Mouse (Mus musculus): ENCODE measurements at regions not wholly inside any gene's neighbourhood (a gene's known extent, or its start where the extent isn't known, plus 50 kb on each side); places are given as distances from the start of the nearest gene placed in this dataset.

GRCm38 (mm10) chr13:32480029-32480428 lies 141.5 kb upstream of the Gmds start:
- H3K27me3 ChIP-seq (replicated peaks; ENCODE audit: insufficient read depth, low read length), result no peaks in the 10 kb centered on the region
- H3K36me3 ChIP-seq (ENCODE audit: insufficient read depth, low read length), result no peaks in the 10 kb centered on the region
- H3K4me1 ChIP-seq (ENCODE audit: insufficient read depth, low read depth, low read length), result no peaks in the 10 kb centered on the region
- H3K4me3 ChIP-seq (ENCODE audit: low read depth, low read length), result no peak overlapping the region
- H3K27ac ChIP-seq (ENCODE audit: low read length), result no peak overlapping the region
- no peak overlapping the region for H3K9ac ChIP-seq (replicated peaks; ENCODE audit: low read depth)
- no peak for ATAC-seq
- DNase-seq (ENCODE audit: low spot score), result peak; percentile 28
- TF ChIP-seq EP300 (IDR thresholded peaks at IDR 0.05) (no peak), CTCF (IDR thresholded peaks at IDR 0.05) (no peak)
- 25% methylated on average over 4 of the region's 4 CpGs for WGBS
- H3K9me3 ChIP-seq (ENCODE audit: low read length), result no peaks in the 10 kb centered on the region
- no peak overlapping the region for H3K4me2 ChIP-seq (replicated peaks; ENCODE audit: low read depth, low read length)

GRCm38 (mm10) chr13:32479118-32479818 lies 140.7 kb upstream of the Gmds start:
- H3K27ac ChIP-seq (ENCODE audit: low read length), result no peak overlapping the region
- H3K9ac ChIP-seq (replicated peaks; ENCODE audit: low read depth), result no peak overlapping the region
- 69% methylated on average over 8 of the region's 8 CpGs for WGBS
- H3K9me3 ChIP-seq (ENCODE audit: low read length), result no peaks in the 10 kb centered on the region
- peak; percentile 29 for DNase-seq (ENCODE audit: low spot score)
- TF ChIP-seq EP300 (IDR thresholded peaks at IDR 0.05), result no peak
- TF ChIP-seq CTCF (IDR thresholded peaks at IDR 0.05), result no peak
- peak; percentile 66 for ATAC-seq
- H3K36me3 ChIP-seq (ENCODE audit: insufficient read depth, low read length), result no peaks in the 10 kb centered on the region
- no peak overlapping the region for H3K4me3 ChIP-seq (ENCODE audit: low read depth, low read length)
- H3K4me1 ChIP-seq (ENCODE audit: insufficient read depth, low read depth, low read length), result no peaks in the 10 kb centered on the region
- no peak overlapping the region for H3K4me2 ChIP-seq (replicated peaks; ENCODE audit: low read depth, low read length)
- no peaks in the 10 kb centered on the region for H3K27me3 ChIP-seq (replicated peaks; ENCODE audit: insufficient read depth, low read length)

GRCm38 (mm10) chr13:32465787-32466186 lies 127.2 kb upstream of the Gmds start:
- Histone ChIP-seq H3K4me3 (ENCODE audit: low read depth, low read length) (no peak overlapping the region), H3K36me3 (ENCODE audit: insufficient read depth, low read length) (no peaks in the 10 kb centered on the region), H3K4me1 (ENCODE audit: insufficient read depth, low read depth, low read length) (no peaks in the 10 kb centered on the region), H3K27ac (ENCODE audit: low read length) (no peak overlapping the region), H3K9me3 (ENCODE audit: low read length) (no peaks in the 10 kb centered on the region), H3K27me3 (replicated peaks; ENCODE audit: insufficient read depth, low read length) (no peaks in the 10 kb centered on the region), H3K4me2 (replicated peaks; ENCODE audit: low read depth, low read length) (no peak overlapping the region), H3K9ac (replicated peaks; ENCODE audit: low read depth) (no peak overlapping the region)
- DNase-seq (ENCODE audit: low spot score), result no peak
- 42% methylated on average over 5 of the region's 5 CpGs for WGBS
- no peak for TF ChIP-seq EP300 (IDR thresholded peaks at IDR 0.05)
- no peak for TF ChIP-seq CTCF (IDR thresholded peaks at IDR 0.05)
- ATAC-seq, result no peak

GRCm38 (mm10) chr13:32465041-32465682 lies 126.6 kb upstream of the Gmds start:
- no peaks in the 10 kb centered on the region for H3K36me3 ChIP-seq (ENCODE audit: insufficient read depth, low read length)
- H3K4me2 ChIP-seq (replicated peaks; ENCODE audit: low read depth, low read length), result no peak overlapping the region
- ATAC-seq, result peak; percentile 84
- H3K27ac ChIP-seq (ENCODE audit: low read length), result no peak overlapping the region
- H3K4me1 ChIP-seq (ENCODE audit: insufficient read depth, low read depth, low read length), result no peaks in the 10 kb centered on the region
- H3K9ac ChIP-seq (replicated peaks; ENCODE audit: low read depth), result no peak overlapping the region
- TF ChIP-seq CTCF (IDR thresholded peaks at IDR 0.05) (no peak), EP300 (IDR thresholded peaks at IDR 0.05) (no peak; the same call in 1 of the 2 replicates)
- 76% methylated on average over 6 of the region's 6 CpGs for WGBS
- no peaks in the 10 kb centered on the region for H3K27me3 ChIP-seq (replicated peaks; ENCODE audit: insufficient read depth, low read length)
- peak; percentile 65 for DNase-seq (ENCODE audit: low spot score)
- no peak overlapping the region for H3K4me3 ChIP-seq (ENCODE audit: low read depth, low read length)
- no peaks in the 10 kb centered on the region for H3K9me3 ChIP-seq (ENCODE audit: low read length)

- Histone ChIP-seq H3K27me3 (replicated peaks; ENCODE audit: insufficient read depth, low read length) (no peaks in the 10 kb centered on the region), H3K36me3 (ENCODE audit: insufficient read depth, low read length) (no peaks in the 10 kb centered on the region), H3K27ac (ENCODE audit: low read length) (no peak overlapping the region), H3K4me2 (replicated peaks; ENCODE audit: low read depth, low read length) (no peak overlapping the region), H3K4me1 (ENCODE audit: insufficient read depth, low read depth, low read length) (no peaks in the 10 kb centered on the region), H3K9me3 (ENCODE audit: low read length) (no peaks in the 10 kb centered on the region), H3K4me3 (ENCODE audit: low read depth, low read length) (no peak overlapping the region), H3K9ac (replicated peaks; ENCODE audit: low read depth) (no peak overlapping the region)
- TF ChIP-seq EP300 (IDR thresholded peaks at IDR 0.05), result no peak
- no peak for TF ChIP-seq CTCF (IDR thresholded peaks at IDR 0.05)
- ATAC-seq, result no peak
- WGBS, result 52% methylated on average over 11 of the region's 11 CpGs
- no peak for DNase-seq (ENCODE audit: low spot score)
Measured at GRCm38 (mm10) chr13:32454419-32455146, 116.0 kb upstream of the Gmds start.

- TF ChIP-seq CTCF (IDR thresholded peaks at IDR 0.05), result no peak
- no peak for TF ChIP-seq EP300 (IDR thresholded peaks at IDR 0.05)
- WGBS, result 66% methylated on average over 8 of the region's 8 CpGs
- Histone ChIP-seq H3K4me1 (ENCODE audit: insufficient read depth, low read depth, low read length) (no peaks in the 10 kb centered on the region), H3K36me3 (ENCODE audit: insufficient read depth, low read length) (no peaks in the 10 kb centered on the region), H3K9me3 (ENCODE audit: low read length) (no peaks in the 10 kb centered on the region), H3K9ac (replicated peaks; ENCODE audit: low read depth) (no peak overlapping the region), H3K27me3 (replicated peaks; ENCODE audit: insufficient read depth, low read length) (no peaks in the 10 kb centered on the region), H3K4me2 (replicated peaks; ENCODE audit: low read depth, low read length) (no peak overlapping the region), H3K27ac (ENCODE audit: low read length) (no peak overlapping the region), H3K4me3 (ENCODE audit: low read depth, low read length) (no peak overlapping the region)
- DNase-seq (ENCODE audit: low spot score), result peak; percentile 55
- peak; percentile 38 for ATAC-seq
Measured at GRCm38 (mm10) chr13:32449710-32450417, 111.3 kb upstream of the Gmds start.
